Mouse (Mus musculus): ENCODE measurements around the gene Cmc2. TPM values are rescaled to one million over a fixed set of nuclear protein-coding genes. Genes with fewer than 3 reads are reported as not detected.

Cmc2 gene
- polyA plus RNA-seq (2012; ENCODE audit: insufficient read depth, insufficient read length, missing spikeins): 81.1 and 117 TPM in 2 replicates

DNA sequence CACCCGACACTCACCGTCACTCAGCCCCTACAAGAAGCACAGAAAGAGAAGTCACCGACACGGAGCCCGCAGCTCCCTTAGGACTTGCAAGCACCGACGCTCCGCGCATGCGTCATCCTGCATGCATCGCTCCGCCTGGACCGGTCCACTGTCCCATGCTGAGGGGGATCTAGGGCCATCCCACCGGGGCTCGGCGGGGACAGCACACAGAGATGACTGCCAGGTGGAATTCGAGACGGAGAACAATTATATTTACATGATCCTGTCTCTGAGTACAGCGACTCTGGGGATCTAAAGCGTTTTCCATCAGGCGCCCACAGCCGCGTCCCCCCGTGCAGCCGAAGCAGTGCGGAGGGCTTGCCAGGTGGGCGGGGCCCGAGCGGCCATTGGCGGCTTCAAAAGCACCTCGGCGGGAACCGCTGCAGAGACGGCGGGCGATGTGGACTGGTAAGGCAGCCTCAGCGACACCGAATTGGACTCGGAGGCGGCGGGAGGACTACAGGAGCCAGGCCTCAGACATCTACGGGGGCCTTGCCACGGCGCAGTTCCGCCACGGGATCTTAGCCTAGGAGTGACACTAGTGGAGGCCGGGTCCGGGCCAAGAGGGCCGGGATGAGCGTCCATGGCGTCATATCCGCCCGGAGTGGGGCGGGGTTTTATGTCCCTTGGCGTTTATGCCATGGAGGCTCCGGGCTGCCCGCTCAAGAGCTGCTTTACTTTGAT lies at the start of gene Cmc2, which contains the start of gene Cenpn:
Gene Cmc2 (minus strand): TSS at position 119 of the 723 bp plus-strand sequence.
Gene Cenpn (plus strand): TSS at position 394 of the 723 bp plus-strand sequence.
- H3K4me1 ChIP-seq (ENCODE audit: control insufficient read depth, insufficient read depth, insufficient read length, low read length): no peaks in the 10 kb centered on the region
- peak within 1 kb of the TSS; percentile 94 for H3K27ac ChIP-seq (replicated peaks; ENCODE audit: low read depth, low read length)
- peak within 1 kb of the TSS; percentile 74 for H3K4me3 ChIP-seq (ENCODE audit: insufficient read depth, low read depth, low read length)

DNA sequence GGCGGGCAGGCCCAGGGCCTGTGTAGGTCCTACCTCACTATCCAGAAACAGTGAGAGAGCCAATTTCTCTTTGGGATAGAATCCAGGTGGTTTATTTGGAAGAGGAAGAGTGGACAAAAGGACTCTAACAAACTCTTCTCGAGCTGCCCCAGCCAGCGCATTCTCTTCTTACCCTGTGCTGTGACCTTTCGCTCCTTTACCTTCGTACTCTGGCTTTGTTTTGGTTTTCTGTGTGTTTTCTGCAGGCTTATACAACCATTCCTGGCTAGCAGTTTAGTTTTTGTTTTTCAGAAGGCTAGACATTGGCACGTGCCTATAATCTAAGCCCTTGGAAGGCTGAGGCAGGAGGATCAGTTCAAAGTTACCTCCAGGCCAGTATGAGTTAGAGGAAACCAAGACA lies 48.3 kb upstream of the Cmc2 start:
- no peak overlapping the region; the same call in 1 of the 2 replicates for H3K27ac ChIP-seq (replicated peaks; ENCODE audit: low read depth, low read length)
- no peak overlapping the region for H3K4me3 ChIP-seq (ENCODE audit: insufficient read depth, low read depth, low read length)
- H3K4me1 ChIP-seq (ENCODE audit: control insufficient read depth, insufficient read depth, insufficient read length, low read length): no peaks in the 10 kb centered on the region

DNA sequence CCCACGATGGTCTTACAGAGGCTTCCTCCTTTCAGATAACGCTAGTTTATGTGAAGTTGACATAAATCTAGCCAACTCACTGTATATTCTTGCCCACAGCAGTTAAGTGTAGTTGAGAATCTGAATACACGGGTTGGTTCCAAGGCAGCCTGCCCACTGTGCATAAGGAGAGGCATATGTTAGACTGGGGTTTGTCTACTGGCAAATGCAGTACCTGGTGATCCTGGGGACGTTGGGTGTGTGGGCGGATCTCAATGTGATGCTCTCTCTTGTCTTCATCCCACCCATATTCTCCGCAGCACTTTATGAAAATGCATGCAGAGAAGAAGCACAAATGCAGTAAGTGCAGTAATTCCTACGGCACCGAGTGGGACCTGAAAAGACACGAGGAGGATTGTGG lies 33.2 kb upstream of the Cmc2 start:
- Histone ChIP-seq H3K4me3 (ENCODE audit: insufficient read depth, low read depth, low read length) (no peak overlapping the region), H3K27ac (replicated peaks; ENCODE audit: low read depth, low read length) (no peak overlapping the region), H3K4me1 (ENCODE audit: control insufficient read depth, insufficient read depth, insufficient read length, low read length) (no peaks in the 10 kb centered on the region)

DNA sequence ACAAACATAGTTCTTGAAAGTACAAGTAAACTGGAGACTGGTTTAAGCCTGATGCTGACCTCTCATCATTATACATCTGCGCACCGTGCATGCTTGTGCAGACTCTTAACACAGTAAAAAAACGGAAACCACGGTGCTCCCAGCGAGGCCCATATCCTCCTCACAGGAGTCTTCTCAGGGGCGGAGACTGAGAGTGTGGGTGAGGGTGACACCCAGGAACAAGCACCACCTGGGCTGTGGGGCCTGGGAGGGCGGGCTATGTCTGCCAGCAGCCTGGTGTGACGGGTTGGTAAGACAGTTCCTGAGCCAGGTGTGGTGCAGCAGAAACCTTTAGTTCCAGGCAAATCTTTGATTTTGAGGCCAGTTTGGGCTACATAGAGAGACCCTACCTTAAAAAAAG lies 31.2 kb upstream of the Cmc2 start:
- H3K4me1 ChIP-seq (ENCODE audit: control insufficient read depth, insufficient read depth, insufficient read length, low read length): no peaks in the 10 kb centered on the region; the same call in 1 of the 2 replicates

DNA sequence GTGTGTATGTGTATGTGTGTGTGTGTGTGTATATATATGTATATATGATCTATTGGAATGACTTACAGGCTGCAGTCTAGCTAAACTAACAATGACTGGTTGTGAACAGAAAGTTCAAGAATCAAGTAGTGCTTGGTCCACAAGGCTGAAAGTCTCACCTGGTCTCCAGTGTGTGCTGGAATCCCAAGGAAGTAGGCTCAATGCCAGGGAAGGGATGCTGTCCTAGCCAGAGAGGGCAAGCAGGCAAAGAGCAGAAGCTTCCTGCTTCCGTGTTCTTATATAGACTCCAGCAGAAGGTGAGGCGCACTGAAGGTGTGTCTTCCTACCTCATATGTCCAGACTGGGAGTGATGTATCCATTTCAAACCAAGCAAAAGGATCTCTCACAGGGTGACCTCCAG lies 30.5 kb upstream of the Cmc2 start:
- H3K4me3 ChIP-seq (ENCODE audit: insufficient read depth, low read depth, low read length): no peak overlapping the region
- no peaks in the 10 kb centered on the region; the same call in 1 of the 2 replicates for H3K4me1 ChIP-seq (ENCODE audit: control insufficient read depth, insufficient read depth, insufficient read length, low read length)
- H3K27ac ChIP-seq (replicated peaks; ENCODE audit: low read depth, low read length): no peak overlapping the region

More for the DNA sequence above, 31.2 kb upstream of the Cmc2 start:
- Histone ChIP-seq H3K27ac (replicated peaks; ENCODE audit: low read depth, low read length) (no peak overlapping the region), H3K4me3 (ENCODE audit: insufficient read depth, low read depth, low read length) (no peak overlapping the region)

DNA sequence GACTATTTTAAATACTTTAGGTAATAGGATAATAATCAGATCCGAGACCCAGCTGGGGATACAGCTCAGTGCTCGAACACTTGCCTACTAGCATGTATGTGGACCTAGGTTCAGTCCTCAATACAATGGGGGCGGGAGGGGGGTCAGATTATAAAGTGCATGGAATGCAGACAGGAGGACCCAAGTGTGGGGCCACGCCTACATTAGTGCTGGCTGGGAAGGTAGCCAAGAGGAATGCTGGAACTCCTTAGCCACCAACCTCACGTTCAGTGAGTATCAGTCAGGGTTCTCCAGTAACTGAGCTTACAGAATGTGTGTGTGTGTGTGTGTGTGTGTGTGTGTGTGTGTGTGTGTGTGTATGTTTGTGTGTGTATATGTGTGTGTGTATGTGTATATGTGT lies 30.1 kb upstream of the Cmc2 start:
- H3K27ac ChIP-seq (replicated peaks; ENCODE audit: low read depth, low read length): no peak overlapping the region
- H3K4me3 ChIP-seq (ENCODE audit: insufficient read depth, low read depth, low read length): no peak overlapping the region
- no peaks in the 10 kb centered on the region; the same call in none of the 2 replicates for H3K4me1 ChIP-seq (ENCODE audit: control insufficient read depth, insufficient read depth, insufficient read length, low read length)

DNA sequence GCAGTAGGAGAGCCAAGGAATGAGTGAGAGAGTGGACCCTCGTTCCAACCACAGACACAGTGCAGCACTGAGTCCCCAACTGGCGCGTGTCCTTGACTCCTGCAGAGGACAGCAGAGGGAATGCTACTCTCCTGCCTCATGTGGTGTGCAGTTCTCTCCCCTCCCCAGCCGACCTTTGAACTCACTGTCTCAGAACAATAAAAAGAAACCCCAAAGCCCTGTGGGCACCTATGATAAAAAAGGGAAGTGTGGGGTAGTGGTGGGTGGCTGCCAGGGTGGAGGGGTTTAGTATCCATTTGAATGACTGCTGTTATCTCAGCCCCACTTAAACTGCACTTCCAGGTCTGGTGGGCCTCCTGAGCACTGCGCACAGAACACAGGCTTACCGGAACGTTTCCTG lies 26.3 kb upstream of the Cmc2 start:
- H3K4me3 ChIP-seq (ENCODE audit: insufficient read depth, low read depth, low read length): no peak overlapping the region
- H3K27ac ChIP-seq (replicated peaks; ENCODE audit: low read depth, low read length): no peak overlapping the region
- peaks cover 8% of the 10 kb centered on the region for H3K4me1 ChIP-seq (ENCODE audit: control insufficient read depth, insufficient read depth, insufficient read length, low read length)

DNA sequence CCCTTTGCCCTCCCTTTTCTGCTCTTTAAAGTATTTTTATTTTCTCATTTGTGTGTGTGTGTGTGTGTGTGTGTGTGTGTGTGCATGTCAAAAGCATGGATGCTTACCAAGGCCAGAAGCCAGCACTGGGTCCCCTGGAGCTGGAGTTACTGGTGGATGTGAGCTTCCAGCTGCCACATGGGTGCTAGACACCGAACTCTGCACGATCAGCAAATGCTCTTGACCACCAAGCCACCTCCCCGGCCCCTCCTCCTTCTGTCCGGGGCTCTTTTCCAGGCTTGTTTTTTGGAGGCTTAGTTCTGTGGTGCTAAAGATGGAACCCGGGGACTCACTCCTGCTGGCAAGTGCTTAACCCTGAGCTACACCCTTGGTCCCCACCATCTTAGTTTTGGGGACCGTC lies 25.6 kb upstream of the Cmc2 start:
- Histone ChIP-seq H3K4me1 (ENCODE audit: control insufficient read depth, insufficient read depth, insufficient read length, low read length) (peaks cover 8% of the 10 kb centered on the region), H3K4me3 (ENCODE audit: insufficient read depth, low read depth, low read length) (peak overlapping the region; percentile 45), H3K27ac (replicated peaks; ENCODE audit: low read depth, low read length) (peak overlapping the region; percentile 48)

DNA sequence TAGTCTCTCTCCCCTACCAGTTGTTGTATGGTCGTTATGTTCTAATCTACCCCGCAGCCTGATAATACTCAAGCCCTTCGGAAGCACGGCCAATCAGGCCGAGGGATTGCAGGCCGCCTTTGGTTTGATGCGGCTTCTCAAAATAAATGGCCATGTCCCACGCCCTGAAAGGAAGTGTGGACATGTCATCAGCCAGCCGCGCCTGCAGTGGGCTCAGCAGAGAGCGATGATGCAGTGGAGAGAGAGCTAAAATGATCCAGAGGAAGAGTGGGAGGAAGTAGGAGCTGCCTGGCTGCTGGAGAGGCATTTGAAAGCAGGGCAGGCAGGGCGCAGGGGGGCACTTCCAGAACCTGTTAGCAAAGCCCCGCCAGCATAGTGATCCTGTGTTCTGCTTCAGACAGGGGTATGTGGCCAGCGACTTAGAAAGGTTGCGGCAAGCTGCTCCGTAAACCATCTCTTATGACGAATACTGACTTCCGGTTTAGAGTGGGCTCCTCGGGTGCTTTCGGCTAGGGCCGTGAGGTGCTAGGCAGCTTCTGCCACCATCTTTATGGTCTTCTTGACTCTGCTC lies 25.1 kb upstream of the Cmc2 start:
- Histone ChIP-seq H3K27ac (replicated peaks; ENCODE audit: low read depth, low read length) (peak overlapping the region; percentile 48), H3K4me1 (ENCODE audit: control insufficient read depth, insufficient read depth, insufficient read length, low read length) (peaks cover 8% of the 10 kb centered on the region), H3K4me3 (ENCODE audit: insufficient read depth, low read depth, low read length) (peak overlapping the region; percentile 45)

DNA sequence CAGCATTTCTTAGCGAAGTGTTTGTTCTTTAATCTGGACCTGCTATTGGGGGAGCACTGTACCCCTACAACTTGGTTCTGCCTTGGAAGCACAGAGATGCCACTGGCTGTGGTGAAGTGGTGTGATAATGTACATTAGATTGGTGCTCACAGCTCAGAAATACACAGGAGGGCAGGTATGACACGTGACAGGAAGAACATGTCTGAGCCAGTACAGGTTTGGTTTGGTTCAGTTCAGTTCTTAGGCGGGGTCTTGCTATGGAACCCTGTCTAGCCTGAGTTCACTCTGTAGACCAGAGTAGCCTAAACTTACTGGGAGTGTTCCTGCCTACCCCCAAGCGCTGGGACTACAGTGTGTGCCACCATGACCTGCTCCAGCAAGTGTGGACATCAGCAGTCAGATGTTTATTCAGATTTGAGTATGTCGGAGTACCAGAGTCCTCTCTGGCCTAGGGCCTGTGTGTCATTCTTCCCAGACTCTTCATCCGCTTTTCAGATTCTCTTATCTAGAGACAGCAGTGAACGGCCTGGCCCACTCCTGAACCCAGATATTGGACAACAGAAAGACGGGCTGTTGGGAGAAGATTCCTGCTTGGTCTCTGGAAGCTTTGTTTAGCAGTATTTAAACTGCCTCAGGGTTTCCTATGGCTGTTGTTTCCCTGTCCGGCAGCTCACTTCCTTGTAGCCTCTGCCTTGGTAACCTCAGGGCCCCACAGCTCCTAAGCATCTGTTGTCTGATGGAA lies 24.1 kb upstream of the Cmc2 start:
- Histone ChIP-seq H3K4me1 (ENCODE audit: control insufficient read depth, insufficient read depth, insufficient read length, low read length) (peaks cover 8% of the 10 kb centered on the region), H3K4me3 (ENCODE audit: insufficient read depth, low read depth, low read length) (peak overlapping the region; percentile 96), H3K27ac (replicated peaks; ENCODE audit: low read depth, low read length) (peak overlapping the region; percentile 48)

DNA sequence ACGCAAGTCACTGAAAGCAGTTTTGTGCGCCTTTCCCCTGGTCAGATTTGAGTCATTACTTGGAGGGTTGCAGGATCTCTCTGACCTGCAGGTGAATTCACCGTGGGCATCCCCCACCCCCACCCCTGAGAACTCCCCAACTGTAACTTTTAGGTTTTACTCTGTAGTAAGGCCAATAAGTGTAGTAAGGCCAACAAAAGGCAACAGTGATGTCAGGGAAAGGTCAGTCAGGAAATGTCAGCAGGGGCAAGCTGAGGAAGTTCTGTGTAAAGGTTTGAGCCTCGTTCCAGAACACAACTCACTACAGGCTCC lies 23.1 kb upstream of the Cmc2 start:
- peaks cover 8% of the 10 kb centered on the region for H3K4me1 ChIP-seq (ENCODE audit: control insufficient read depth, insufficient read depth, insufficient read length, low read length)
- 0 out of 2 replicates have a peak overlapping the region, but pooled peaks have one; percentile 18 for H3K27ac ChIP-seq (replicated peaks; ENCODE audit: low read depth, low read length)
- peak overlapping the region; percentile 96 for H3K4me3 ChIP-seq (ENCODE audit: insufficient read depth, low read depth, low read length)

DNA sequence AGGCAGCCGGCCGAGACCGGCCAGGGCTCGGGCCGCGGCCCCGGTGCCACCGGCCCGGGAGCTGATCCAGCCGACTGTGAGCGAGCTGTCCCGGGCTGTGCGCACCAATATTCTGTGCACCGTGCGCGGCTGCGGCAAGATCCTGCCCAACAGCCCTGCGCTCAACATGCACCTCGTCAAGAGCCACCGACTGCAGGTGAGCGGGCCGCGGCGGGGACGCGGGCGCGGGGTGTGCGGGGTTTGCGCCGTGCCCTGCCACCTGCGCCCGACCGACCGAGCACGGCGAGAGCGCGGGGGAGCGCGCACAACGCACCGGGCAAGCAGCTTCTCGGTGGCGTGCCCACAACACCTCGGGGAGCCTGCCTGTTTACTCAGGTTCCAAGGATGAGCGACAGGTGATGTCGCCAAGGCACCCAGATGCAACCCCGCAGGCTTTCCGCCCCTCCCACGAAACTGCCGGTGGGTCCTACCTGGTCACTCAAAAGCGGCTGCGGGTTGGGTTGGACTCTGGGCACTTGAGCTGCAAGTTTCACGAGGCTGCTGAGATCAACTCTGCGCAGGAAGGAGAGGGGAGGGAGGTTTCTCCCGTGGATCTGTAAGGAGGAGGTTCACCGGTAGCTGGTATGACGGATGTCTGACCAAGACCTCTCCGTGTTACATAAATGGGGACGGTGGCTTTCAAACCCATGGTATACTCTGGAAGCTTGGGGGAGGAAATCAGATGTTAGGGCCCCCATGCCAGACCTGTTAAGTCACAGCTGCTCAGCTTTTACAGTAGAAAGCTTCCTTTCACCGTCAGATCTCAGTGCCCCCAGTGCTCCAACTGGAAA lies 22.5 kb upstream of the Cmc2 start:
- peak overlapping the region; percentile 96 for H3K4me3 ChIP-seq (ENCODE audit: insufficient read depth, low read depth, low read length)
- 0 out of 2 replicates have a peak overlapping the region, but pooled peaks have one; percentile 18 for H3K27ac ChIP-seq (replicated peaks; ENCODE audit: low read depth, low read length)
- peaks cover 8% of the 10 kb centered on the region for H3K4me1 ChIP-seq (ENCODE audit: control insufficient read depth, insufficient read depth, insufficient read length, low read length)

DNA sequence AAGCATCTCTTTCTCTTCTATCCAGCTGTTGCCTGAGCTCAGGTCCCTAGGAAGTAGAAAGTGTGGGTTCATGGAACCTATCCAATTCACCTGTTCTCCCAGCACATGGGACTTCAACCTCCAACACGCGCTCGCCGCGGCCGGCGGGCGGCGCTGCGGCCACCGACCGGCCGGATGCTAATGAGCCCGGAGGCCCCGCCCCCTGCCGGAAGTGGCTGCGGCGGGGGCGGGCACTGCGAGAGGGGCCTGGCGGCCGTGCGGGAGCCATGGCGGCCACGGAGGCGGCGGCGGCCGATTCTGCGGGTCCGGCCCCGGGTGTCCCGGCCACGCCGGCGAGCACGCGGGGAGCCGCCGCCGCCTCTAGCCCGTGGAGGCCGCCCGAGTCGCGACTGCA lies 21.9 kb upstream of the Cmc2 start, which contains the start of gene Atmin:
Gene Atmin (plus strand): TSS at position 233 of the 394 bp plus-strand sequence.
- Histone ChIP-seq H3K4me1 (ENCODE audit: control insufficient read depth, insufficient read depth, insufficient read length, low read length) (peaks cover 8% of the 10 kb centered on the region), H3K27ac (replicated peaks; ENCODE audit: low read depth, low read length) (0 out of 2 replicates have a peak within 1 kb of the TSS, but pooled peaks have one; percentile 18)

DNA sequence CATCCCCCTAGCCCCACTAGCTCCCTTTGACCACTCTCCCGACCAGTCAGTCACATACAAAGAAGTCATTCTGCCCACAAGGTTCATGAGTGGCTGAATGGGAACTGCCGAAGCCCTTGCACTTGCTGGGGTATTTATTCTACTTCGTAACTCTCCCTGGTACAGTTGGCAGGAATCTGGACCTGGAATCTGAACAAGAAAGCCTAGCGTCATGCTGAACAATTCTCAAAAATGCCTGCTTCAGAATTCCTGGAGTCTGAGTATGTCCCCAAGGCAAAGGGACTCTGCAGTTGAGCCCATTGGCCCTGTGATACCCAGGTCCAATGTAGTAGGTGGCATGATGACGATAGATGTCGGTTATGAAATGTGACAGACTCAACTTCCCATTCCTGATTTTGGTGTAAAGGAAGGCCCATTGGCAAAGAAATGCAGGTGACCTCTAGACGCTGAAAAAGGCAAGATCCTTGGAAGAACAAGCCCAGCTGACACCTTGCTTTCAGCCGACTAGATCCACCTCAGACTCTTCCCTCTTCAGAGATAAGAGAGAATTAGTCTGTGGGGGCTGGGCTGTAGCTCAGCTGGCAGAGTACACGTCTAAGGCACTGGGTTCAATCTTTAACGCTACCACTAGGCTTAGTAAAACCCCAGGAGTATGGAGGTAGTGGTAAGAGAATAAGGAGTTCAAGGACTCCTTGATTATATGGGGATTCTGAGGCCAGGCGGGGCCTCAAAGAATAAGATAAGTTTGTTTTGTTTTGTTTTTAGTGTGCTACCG lies 21.2 kb upstream of the Cmc2 start:
- H3K4me1 ChIP-seq (ENCODE audit: control insufficient read depth, insufficient read depth, insufficient read length, low read length): peaks cover 8% of the 10 kb centered on the region
- no peak overlapping the region for H3K27ac ChIP-seq (replicated peaks; ENCODE audit: low read depth, low read length)
- H3K4me3 ChIP-seq (ENCODE audit: insufficient read depth, low read depth, low read length): no peak overlapping the region

More for the DNA sequence above, 21.9 kb upstream of the Cmc2 start, which contains the start of gene Atmin:
- H3K4me3 ChIP-seq (ENCODE audit: insufficient read depth, low read depth, low read length): peak within 1 kb of the TSS; percentile 96
